Mouse (Mus musculus) olfactory bulb, adult 2 months (tissue): ENCODE data around the gene Tmem56. TPM values are rescaled to one million over a fixed set of nuclear protein-coding genes. Genes with fewer than 3 reads are reported as not detected.

Experiments used
- H3K27ac ChIP-seq: fragments of 200-500 bp; 2 replicates; pipeline ENCODE4 v1.5.1; 2012; ENCODE audit warnings: low read depth, low read length; ENCODE audit not compliant: insufficient read depth
- H3K4me1 ChIP-seq: fragments of 200-500 bp; 2 replicates; pipeline ENCODE4 v1.6.1; 2012; ENCODE audit warnings: low read length; ENCODE audit not compliant: control insufficient read depth, insufficient read depth
- H3K4me3 ChIP-seq: fragments of 200-500 bp; 2 replicates; pipeline ENCODE4 v1.5.1; 2012; ENCODE audit warnings: mild to moderate bottlenecking, low read depth, low read length, moderate library complexity; ENCODE audit not compliant: insufficient read depth
- CTCF ChIP-seq: fragments of 200-500 bp; IDR thresholded peaks from 2 replicates; pipeline ENCODE4 v1.5.1; 2012; ENCODE audit warnings: low read depth, mild to moderate bottlenecking, low read length, moderate library complexity; ENCODE audit not compliant: insufficient read depth
- POLR2A ChIP-seq: fragments of 200-500 bp; IDR thresholded peaks from 2 replicates; pipeline ENCODE4 v1.6.1; 2012; ENCODE audit warnings: mild to moderate bottlenecking, low read depth, low read length, moderate library complexity; ENCODE audit not compliant: insufficient read depth
- WGBS: fragments of 180-500 bp; shearing (Covaris S2); methylation state at CpG from one replicate; pipeline ENCODE4 v1.1.7; 2018; 5-methylcytosine and 5-hydroxymethylcytosine counted together
- polyA plus RNA-seq: library from polyadenylated mRNA; stranded (reverse); fragments of >200 nt; gene quantifications from 2 replicates; pipeline ENCODE4 v1.2.4, GENCODE M21; 2012; ENCODE audit warnings: low replicate concordance; ENCODE audit not compliant: missing spikeins, insufficient read depth, insufficient read length

Gene Tmem56
- polyA plus RNA-seq, 1 experiment = not detected

GRCm38 (mm10) chr3:121170631-121171030, 112.3 kb downstream of the Tmem56 start:
- 76% methylated on average over 7 of the region's 7 CpGs for WGBS
- TF ChIP-seq CTCF (no peak), POLR2A (no peak)
- Histone ChIP-seq H3K4me1 (peaks cover 4% of the 10 kb centered on the region; the same call in 1 of the 2 replicates), H3K27ac (no peak overlapping the region), H3K4me3 (no peak overlapping the region)

DNA sequence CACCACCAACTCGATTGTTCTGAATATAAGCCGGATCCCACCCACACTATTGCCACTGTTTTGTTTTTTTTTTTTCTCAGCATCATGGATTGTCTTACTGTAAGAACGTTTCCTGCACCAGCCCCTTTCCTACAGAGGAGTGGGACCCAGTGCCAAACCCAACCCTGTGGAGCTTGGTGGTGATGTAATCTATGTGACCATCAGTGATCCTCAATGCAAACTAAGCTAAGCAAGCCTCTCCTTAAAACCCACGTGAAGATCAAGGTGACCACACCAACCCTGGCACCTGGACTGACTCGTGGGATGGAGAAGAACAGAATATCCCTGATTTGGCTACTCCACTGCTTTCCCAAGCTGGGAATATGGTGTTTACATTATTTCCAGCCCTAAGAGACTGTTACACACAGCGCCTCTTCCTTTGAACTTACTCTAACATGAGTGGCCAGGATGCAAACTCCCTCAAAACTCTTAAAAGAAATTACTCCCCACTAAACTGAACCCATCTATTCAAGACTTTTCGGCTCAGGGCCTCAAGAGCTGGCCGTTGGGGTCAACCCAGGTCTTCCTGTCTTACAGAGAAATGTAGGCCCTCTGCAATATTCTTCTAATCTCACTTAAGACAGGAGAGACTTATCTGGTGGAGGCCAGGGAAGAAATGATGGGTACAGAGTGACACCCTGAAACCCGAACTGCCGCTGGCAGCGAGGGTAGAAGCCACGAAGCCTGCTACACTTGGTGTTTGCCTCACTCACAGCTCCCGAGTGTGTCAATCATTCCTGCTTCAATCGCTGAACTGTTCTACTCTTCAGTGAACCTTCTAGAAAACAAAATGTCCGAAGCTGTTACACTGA, 113.6 kb downstream of the Tmem56 start:
- Histone ChIP-seq H3K4me1 (peaks cover 4% of the 10 kb centered on the region; the same call in 1 of the 2 replicates), H3K27ac (peak overlapping the region; percentile 56; the same call in 1 of the 2 replicates), H3K4me3 (no peak overlapping the region)
- WGBS = 74% methylated on average over 15 of the region's 15 CpGs
- TF ChIP-seq CTCF = no peak
- TF ChIP-seq POLR2A = no peak

DNA sequence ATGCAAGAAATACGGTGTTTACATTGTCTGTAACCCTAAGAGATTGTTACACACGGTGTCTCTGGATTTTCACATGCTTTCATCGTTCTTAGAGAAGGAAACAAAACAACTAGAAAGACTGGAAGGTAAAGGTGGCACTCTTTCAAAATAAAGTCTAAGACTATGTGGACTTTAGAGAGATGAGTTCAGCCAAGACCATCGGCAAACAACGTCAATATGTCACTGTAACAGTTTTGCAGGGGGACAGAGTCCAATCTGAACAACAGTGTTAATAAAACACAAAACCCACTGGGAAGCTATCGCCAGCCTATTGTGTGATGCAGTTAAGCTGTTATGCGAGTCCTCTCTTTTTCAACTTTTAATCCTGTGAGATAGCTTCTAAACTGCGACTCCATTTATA, 114.3 kb downstream of the Tmem56 start:
- no peak for TF ChIP-seq POLR2A
- TF ChIP-seq CTCF = no peak
- Histone ChIP-seq H3K4me3 (no peak overlapping the region), H3K27ac (no peak overlapping the region), H3K4me1 (peaks cover 4% of the 10 kb centered on the region; the same call in 1 of the 2 replicates)
- 88% methylated on average over 8 of the region's 8 CpGs for WGBS

DNA sequence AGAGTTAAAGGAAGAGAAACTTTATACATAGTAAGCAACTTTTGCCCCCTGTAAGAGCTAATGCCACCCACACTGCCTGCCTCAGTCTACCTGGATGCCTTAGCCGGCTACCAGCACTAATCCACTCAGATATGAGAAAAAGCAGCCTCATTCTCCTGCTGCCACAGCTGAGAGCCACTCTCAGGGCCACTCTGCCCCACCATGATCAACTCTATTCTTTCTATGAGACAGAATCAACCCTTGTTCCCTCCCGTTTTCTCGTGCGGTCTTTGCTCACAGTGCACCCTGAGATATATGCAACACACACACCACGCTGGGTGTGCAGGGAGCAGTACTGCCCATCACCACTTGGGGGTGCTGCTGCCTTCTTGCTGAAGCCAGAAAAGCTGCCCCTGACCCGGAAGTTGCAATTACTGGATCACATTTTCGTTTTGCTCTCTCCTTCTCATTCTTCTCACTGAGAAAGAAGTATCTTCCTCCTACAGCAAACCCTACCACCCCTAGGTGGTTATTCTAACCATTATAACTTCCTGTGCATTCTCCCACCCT, 119.6 kb downstream of the Tmem56 start:
- H3K4me1 ChIP-seq = peaks cover 2% of the 10 kb centered on the region; the same call in 1 of the 2 replicates
- TF ChIP-seq CTCF (peak; percentile 66), POLR2A (no peak)
- no peak overlapping the region for H3K27ac ChIP-seq
- 45% methylated on average over 7 of the region's 7 CpGs for WGBS
- H3K4me3 ChIP-seq = no peak overlapping the region

DNA sequence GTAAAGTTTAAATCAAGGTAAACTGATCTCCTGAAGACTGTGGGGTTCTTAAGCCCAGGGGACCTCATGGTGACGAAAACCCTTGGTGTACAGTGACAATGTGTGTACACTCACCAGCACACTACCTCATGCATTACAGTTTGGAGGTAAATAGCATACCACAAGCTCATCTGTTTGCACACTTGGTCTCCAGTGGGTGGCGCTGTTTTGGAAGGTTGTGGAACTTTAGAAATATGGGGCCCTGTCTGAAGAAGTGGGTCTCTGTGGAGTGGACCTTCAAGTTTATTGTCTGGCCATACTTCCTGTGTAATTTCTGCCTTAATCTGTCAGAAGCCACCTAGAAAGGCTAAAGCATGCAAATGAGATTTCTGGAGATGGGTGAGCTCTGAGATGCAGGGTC, 121.2 kb downstream of the Tmem56 start:
- TF ChIP-seq CTCF (no peak), POLR2A (no peak)
- Histone ChIP-seq H3K4me3 (no peak overlapping the region), H3K4me1 (peaks cover 8% of the 10 kb centered on the region), H3K27ac (no peak overlapping the region)
- WGBS = 55% methylated on average over 2 of the region's 2 CpGs

DNA sequence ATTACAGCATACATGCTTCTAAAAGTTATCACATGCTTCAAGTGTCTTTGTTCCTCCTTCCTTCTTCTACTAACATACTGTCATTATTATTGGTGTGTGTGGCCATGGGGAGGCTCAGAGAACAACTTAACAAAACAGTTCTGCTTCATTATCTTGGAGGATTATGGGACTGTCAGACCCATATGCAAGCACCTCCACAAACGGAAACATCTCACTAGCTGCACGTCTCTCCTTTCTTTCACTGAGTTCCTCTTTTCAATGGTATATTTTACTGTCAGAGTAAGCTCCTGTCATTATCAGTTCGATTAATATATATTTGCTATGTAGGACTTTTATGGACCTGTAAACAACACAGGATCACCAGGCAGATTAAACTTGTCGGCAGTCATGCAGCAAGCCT, 122.5 kb downstream of the Tmem56 start:
- Histone ChIP-seq H3K4me3 (no peak overlapping the region), H3K4me1 (peaks cover 8% of the 10 kb centered on the region), H3K27ac (no peak overlapping the region)
- TF ChIP-seq CTCF (no peak), POLR2A (no peak)
- WGBS = 92% methylated on average over 4 of the region's 4 CpGs

GRCm38 (mm10) chr3:121159566-121159965, 123.3 kb downstream of the Tmem56 start:
- Histone ChIP-seq H3K27ac (no peak overlapping the region), H3K4me1 (peaks cover 10% of the 10 kb centered on the region), H3K4me3 (no peak overlapping the region)
- TF ChIP-seq CTCF (no peak), POLR2A (no peak)
- WGBS = 79% methylated on average over 10 of the region's 10 CpGs

GRCm38 (mm10) chr3:121158901-121159351, 124.0 kb downstream of the Tmem56 start:
- TF ChIP-seq POLR2A (no peak), CTCF (no peak)
- Histone ChIP-seq H3K27ac (no peak overlapping the region), H3K4me1 (peaks cover 10% of the 10 kb centered on the region), H3K4me3 (no peak overlapping the region)
- 80% methylated on average over 16 of the region's 16 CpGs for WGBS

GRCm38 (mm10) chr3:121157546-121158330, 125.2 kb downstream of the Tmem56 start:
- 69% methylated on average over 10 of the region's 10 CpGs for WGBS
- no peak for TF ChIP-seq POLR2A
- TF ChIP-seq CTCF = no peak
- H3K4me3 ChIP-seq = no peak overlapping the region
- H3K4me1 ChIP-seq = peaks cover 10% of the 10 kb centered on the region
- no peak overlapping the region for H3K27ac ChIP-seq
